Mouse (Mus musculus) hindbrain, embryonic 16.5 days (tissue): ENCODE measurements at regions not wholly inside any gene's neighbourhood (a gene's known extent, or its start where the extent isn't known, plus 50 kb on each side); places are given as distances from the start of the nearest gene placed in this dataset.
A peak's percentile ranks its signal among the peaks of the same experiment; 100 is the strongest.

Experiments used
- ATAC-seq: fragments of 200-750 bp; cut with Nextera tagmentation; 2 replicates; pipeline ENCODE4 v1.8.0; 2017; ENCODE audit warnings: moderate TSS enrichment, moderate library complexity
- H3K27ac ChIP-seq: fragments of 300-500 bp; sonication (generic); 2 replicates; pipeline ENCODE4 v1.5.1; 2014; ENCODE audit warnings: low read depth, mild to moderate bottlenecking, control low read depth, low read length, moderate library complexity
- H3K27me3 ChIP-seq: fragments of 300-500 bp; sonication (generic); replicated peaks from 2 replicates; pipeline ENCODE4 v1.6.1; 2014; ENCODE audit warnings: low read length; ENCODE audit not compliant: control insufficient read depth, insufficient read depth
- H3K36me3 ChIP-seq: fragments of 300-500 bp; sonication (generic); 2 replicates; pipeline ENCODE4 v1.6.1; 2014; ENCODE audit warnings: mild to moderate bottlenecking, low read length, moderate library complexity, mixed read lengths; ENCODE audit not compliant: control insufficient read depth, insufficient read depth
- H3K4me1 ChIP-seq: fragments of 300-500 bp; sonication (generic); 2 replicates; pipeline ENCODE4 v1.6.1; 2014; ENCODE audit warnings: low read depth, low read length; ENCODE audit not compliant: control insufficient read depth, insufficient read depth
- H3K4me2 ChIP-seq: fragments of 300-500 bp; sonication (generic); 2 replicates; pipeline ENCODE4 v1.6.1; 2014; ENCODE audit warnings: mild to moderate bottlenecking, low read length, control low read depth, moderate library complexity
- H3K4me3 ChIP-seq: fragments of 300-500 bp; sonication (generic); 2 replicates; pipeline ENCODE4 v1.5.1; 2014; ENCODE audit warnings: mild to moderate bottlenecking, low read length, control low read depth, moderate library complexity
- H3K9ac ChIP-seq: fragments of 300-500 bp; sonication (generic); 2 replicates; pipeline ENCODE4 v1.6.1; 2014; ENCODE audit warnings: low read depth, mild to moderate bottlenecking, control low read depth, low read length, moderate library complexity
- H3K9me3 ChIP-seq: fragments of 300-500 bp; sonication (generic); 2 replicates; pipeline ENCODE4 v1.6.1; 2014; ENCODE audit warnings: mild to moderate bottlenecking, low read length, moderate library complexity; ENCODE audit not compliant: control insufficient read depth
- WGBS: fragments of 180-500 bp; shearing (Covaris S2); extraction: QIAGEN DNeasy Blood & Tissue Kit; methylation state at CpG from one replicate; pipeline ENCODE4 v1.1.7; 2014; 5-methylcytosine and 5-hydroxymethylcytosine counted together

- peak; percentile 48; the same call in 1 of the 2 replicates for ATAC-seq
- 77% methylated on average over 7 of the region's 7 CpGs for WGBS
- Histone ChIP-seq H3K27ac (no peak overlapping the region), H3K4me3 (no peak overlapping the region), H3K9ac (no peak overlapping the region), H3K4me1 (no peaks in the 10 kb centered on the region), H3K36me3 (no peaks in the 10 kb centered on the region), H3K4me2 (no peak overlapping the region), H3K27me3 (no peaks in the 10 kb centered on the region), H3K9me3 (no peaks in the 10 kb centered on the region)
Measured at GRCm38 (mm10) chr15:15946280-15947110, 782.1 kb upstream of the Cdh9 start.

GRCm38 (mm10) chr15:15959411-15959810 lies 769.1 kb upstream of the Cdh9 start:
- WGBS, result 95% methylated on average over 3 of the region's 3 CpGs
- no peak overlapping the region for H3K9ac ChIP-seq
- no peaks in the 10 kb centered on the region for H3K4me1 ChIP-seq
- no peak overlapping the region for H3K27ac ChIP-seq
- H3K36me3 ChIP-seq, result no peaks in the 10 kb centered on the region
- no peaks in the 10 kb centered on the region for H3K9me3 ChIP-seq
- H3K4me3 ChIP-seq, result no peak overlapping the region
- ATAC-seq, result no peak
- no peak overlapping the region for H3K4me2 ChIP-seq
- H3K27me3 ChIP-seq, result no peaks in the 10 kb centered on the region

- no peak for ATAC-seq
- Histone ChIP-seq H3K9me3 (no peaks in the 10 kb centered on the region), H3K4me3 (no peak overlapping the region), H3K27ac (no peak overlapping the region), H3K36me3 (no peaks in the 10 kb centered on the region), H3K27me3 (no peaks in the 10 kb centered on the region), H3K9ac (no peak overlapping the region), H3K4me2 (no peak overlapping the region), H3K4me1 (no peaks in the 10 kb centered on the region)
- WGBS, result 73% methylated on average over 1 of the region's 1 CpGs
Measured at GRCm38 (mm10) chr15:15968518-15968917, 760.0 kb upstream of the Cdh9 start.

GRCm38 (mm10) chr15:15976788-15977187 lies 751.8 kb upstream of the Cdh9 start:
- H3K36me3 ChIP-seq, result no peaks in the 10 kb centered on the region
- peak; percentile 60; the same call in 1 of the 2 replicates for ATAC-seq
- WGBS, result 47% methylated on average over 4 of the region's 4 CpGs

More at GRCm38 (mm10) chr15:15976788-15977187, 751.8 kb upstream of the Cdh9 start:
- Histone ChIP-seq H3K27ac (no peak overlapping the region), H3K4me3 (no peak overlapping the region), H3K4me1 (no peaks in the 10 kb centered on the region), H3K27me3 (no peaks in the 10 kb centered on the region), H3K9me3 (no peaks in the 10 kb centered on the region), H3K9ac (no peak overlapping the region), H3K4me2 (no peak overlapping the region)
